1 mouse cellular context compared by ENCODE assay signal in genomic region chr2:180229129-180229528, GRCm38 (mm10).
TF ChIP-seq lines count a peak whose summit lies in the region.

No protein-coding gene starts in this region.

TF ChIP-seq in myocyte, 11 proteins besides CTCF, POLR2A, EP300 and RAD21 (continued from another document):
- TF ChIP-seq CEBPB (IDR thresholded peaks at IDR 0.05; ENCODE audit: insufficient read depth, poor library complexity, severe bottlenecking): no peak
- TF ChIP-seq MYOD1 (IDR thresholded peaks at IDR 0.05; ENCODE audit: control insufficient read depth in 1 of 3, insufficient read length in 2 of 3, low read depth in 2 of 3): no peak
- TF ChIP-seq E2F4 (IDR thresholded peaks at IDR 0.05; ENCODE audit: insufficient read depth): no peak
- TF ChIP-seq REST (IDR thresholded peaks at IDR 0.05; ENCODE audit: insufficient read depth, insufficient read length): no peak
- TF ChIP-seq POLR2AphosphoS2 (IDR thresholded peaks at IDR 0.05; ENCODE audit: insufficient read length, low read depth): no peak
